Mouse (Mus musculus) Muller cell, postnatal 12 days (primary cell): ENCODE measurements at regions not wholly inside any gene's neighbourhood (a gene's known extent, or its start where the extent isn't known, plus 50 kb on each side); places are given as distances from the start of the nearest gene placed in this dataset.
"Not testable (repeated sequence)": the region's sequence is repeated elsewhere in the genome, so short reads cannot be mapped to it uniquely, and the experiment has no call there.

Experiments used
- DNase-seq: peaks from one replicate; pipeline ENCODE4 v3.0.0-alpha.2; 2015; ENCODE audit errors: inconsistent ontology term

GRCm38 (mm10) chr3:7079073-7079472 is 458.8 kb upstream of the 1700008P02Rik start:
- no peak for DNase-seq

DNA sequence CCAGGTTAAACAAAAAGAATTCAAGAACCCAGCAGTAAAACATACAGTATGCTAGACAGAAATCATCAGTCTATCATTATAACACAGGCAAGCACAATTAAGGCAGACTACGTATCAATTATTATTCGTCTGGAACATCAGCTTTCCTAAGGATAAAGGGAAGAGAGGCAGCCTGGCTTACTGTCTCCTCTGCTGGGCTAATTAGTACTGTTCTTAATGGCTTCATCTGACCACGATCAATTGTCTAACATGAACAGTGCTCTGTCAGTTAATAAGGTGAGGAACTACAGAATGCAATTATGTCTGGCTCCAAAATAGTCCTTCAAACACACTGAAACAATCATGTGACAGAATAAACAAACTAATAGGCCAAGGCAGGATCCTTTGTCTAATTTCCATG is 456.6 kb upstream of the 1700008P02Rik start:
- DNase-seq, result no peak

GRCm38 (mm10) chr3:7074488-7074887 is 454.2 kb upstream of the 1700008P02Rik start:
- DNase-seq, result peak; percentile 15

DNA sequence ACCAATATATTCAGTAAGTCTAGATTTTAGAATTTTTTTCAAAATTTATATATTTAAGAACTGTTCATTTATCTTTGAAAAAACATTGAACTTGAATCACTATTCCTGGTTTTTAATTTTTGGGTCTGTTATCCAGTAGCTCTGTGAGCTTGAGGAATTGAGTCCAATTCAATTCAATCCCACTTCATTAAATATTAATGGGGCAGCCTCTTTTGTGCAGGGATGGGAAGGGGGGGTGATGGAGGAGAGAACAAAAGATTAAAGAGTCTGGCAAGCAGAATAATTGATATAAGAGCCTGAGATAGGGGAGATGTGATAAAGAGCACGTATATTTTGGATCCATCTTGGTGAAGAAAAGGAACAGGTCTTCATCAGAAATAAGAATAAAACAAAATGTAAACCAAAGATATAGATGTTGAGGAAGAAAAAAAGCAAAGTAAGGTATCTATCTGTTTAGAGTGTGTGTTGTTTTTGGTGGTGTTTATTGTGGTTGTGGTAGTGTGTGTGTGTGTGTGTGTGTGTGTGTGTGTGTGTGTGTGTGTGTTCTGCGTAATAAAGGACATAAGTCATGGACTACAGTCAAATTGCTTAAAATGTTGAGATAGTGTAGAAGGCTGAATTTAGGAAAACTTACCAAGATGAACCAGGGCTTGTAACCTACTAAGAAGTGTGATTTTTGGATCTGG is 421.3 kb upstream of the 1700008P02Rik start:
- DNase-seq, result no peak

GRCm38 (mm10) chr3:7035833-7036232 is 415.6 kb upstream of the 1700008P02Rik start:
- DNase-seq, result no peak

DNA sequence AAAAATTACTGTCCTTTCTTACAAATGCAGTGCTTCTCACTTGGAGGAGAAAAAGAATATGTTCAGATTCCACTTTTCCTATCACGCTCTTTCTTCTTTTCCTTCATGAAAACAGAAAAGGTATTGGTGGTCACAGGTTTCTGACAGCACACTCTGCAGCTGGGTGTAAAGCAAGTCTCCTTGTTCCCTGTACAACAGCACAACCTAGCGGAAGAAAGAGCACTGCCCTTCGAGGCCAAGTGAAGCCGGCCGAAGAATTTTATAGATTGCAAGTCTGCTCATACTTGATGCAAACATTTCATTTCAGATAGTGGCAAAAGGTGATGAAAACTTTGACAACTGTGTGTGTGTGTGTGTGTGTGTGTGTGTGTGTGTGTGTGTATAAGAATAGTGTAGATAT is 407.6 kb upstream of the 1700008P02Rik start:
- peak; percentile 8 for DNase-seq

DNA sequence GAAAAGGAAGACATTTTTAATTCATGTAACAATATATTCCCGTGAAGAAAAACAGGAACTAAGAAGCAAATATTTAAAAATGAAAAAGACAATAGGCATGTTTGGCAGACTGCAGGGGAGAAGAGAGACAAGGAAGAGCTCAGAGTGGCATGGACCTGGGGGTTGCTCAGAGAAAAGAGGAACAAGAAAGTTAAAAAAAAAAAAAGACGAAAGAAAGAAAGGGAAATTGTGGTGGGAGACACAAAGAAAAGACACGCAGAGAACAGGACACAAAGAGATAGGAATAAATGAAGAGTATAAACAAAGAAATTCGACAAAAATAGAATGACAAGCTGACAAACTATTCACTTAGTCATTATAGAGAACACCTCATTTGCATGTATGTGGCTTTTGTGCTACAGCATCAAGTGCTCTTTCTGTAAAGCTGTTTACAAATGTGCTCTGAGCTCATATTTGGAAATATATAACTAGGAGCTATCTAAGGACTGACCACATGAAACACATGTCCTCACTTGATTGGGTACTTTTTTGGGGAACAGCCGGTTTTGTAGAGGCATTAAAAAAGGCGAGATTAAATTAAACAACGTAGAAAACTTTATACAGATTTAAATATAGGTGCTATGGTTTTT is 394.2 kb upstream of the 1700008P02Rik start:
- DNase-seq, result no peak

DNA sequence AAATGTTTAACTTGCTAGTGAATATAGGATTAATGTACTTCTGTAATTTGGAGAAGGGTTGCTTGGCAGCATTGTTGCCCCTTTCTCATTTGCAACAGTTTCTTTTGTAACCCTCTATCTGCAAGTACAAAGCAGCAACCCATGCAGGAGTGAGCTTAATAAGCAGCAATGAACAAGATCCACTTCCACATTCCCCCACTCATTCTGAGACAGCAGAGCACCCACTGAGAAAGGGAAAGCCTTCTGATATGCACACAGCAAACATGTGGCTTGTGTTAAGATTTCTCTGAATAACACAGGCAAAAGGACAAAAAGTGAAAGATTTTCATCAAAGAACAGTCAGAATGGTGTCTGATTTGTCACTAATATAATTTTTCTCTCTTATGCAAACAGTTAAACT is 393.3 kb upstream of the 1700008P02Rik start:
- no peak for DNase-seq

GRCm38 (mm10) chr3:7010294-7011087 is 390.2 kb upstream of the 1700008P02Rik start:
- peak; percentile 60 for DNase-seq

- DNase-seq, result no peak
Observed at GRCm38 (mm10) chr3:7008671-7009217, 388.5 kb upstream of the 1700008P02Rik start.

DNA sequence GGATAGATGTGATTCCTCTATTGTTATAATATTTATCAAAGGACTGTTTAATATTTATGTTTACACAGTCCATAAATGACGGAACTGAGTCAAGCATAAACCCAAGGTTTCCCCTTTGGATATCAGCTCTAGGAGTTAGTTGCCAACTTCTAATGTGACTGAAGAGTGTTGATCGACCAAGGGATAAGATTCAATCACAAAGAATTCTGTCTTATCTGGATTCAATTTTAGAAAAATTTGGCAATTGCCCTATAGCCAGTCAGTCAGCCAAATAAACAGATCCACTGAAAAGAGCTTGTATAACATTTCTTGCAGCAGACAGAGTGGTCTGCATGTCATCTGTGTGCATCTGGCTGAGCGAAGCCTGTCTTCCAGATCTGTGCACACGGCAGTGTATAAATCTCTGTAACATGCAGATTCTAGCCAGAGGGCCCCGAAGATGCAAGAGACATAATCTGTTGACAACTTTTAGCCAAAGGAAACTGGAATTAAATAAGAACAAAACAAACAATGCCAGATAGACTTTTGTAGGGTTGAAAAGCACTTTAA is 387.6 kb upstream of the 1700008P02Rik start:
- DNase-seq, result no peak

DNA sequence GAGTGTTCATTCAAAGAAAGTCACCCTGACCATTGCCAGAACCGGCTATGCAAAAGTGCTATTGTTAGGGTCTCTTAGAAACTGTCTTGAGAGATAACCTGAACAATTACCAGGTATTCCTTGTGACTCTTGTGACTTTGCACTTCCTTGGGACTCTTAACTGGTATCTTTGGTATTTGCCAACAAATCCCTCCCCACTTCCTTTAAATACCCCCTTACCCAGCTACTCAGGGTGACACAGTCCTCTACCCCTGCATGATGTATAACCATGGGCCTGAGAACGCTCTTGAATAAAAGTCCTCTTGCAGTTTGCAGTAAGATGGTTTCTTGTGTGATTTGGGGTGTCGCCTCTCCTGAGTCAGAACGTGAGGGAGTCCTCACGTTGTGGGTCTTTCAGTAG is 371.5 kb upstream of the 1700008P02Rik start:
- not testable (repeated sequence) for DNase-seq

- no peak for DNase-seq
Observed at GRCm38 (mm10) chr3:6984918-6985317, 364.7 kb upstream of the 1700008P02Rik start.

DNA sequence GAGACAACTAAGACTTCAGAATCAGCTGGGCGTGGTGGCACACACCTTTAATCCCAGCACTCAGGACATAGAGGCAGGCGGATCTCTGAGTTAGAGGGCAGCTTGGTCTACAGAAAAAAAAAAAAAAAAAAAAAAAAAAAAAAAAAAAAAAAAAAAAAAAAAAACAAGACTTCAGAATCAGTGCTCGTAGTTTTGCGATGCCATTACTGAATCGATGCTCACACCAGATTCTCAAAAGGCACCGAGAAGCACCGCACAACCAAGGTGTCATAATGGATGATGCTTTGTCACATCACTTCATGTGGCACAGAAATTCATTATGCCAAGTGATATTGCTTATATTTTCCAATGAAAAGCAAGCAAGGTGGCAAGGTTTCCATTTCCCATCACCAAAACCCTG is 337.4 kb upstream of the 1700008P02Rik start:
- DNase-seq, result no peak

DNA sequence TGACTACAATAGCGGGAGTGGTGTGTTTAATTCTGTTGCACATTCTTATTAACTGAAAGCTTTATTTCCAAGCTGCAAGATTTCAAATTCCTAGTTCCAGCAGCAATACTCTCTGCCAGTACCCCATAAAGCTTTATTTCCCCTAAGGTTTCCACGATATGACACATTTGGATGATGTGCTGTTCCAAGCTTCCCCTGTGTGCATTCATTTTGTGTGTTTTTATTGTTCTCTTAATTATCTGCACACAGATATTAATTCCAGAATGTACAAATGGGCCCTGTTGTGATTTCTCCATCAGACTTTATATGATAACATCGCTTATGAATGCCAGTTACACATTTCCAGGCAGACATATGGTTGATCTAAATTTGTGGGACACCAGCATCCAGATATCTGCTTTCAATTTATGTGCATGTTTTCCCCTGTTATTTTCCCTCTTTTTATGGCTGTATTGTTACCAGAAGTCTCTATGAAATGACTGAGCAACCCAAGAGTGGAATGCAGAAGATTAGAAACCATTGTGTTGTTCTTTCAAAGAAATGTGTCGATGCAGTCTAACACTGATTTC is 312.4 kb upstream of the 1700008P02Rik start:
- no peak for DNase-seq

GRCm38 (mm10) chr3:6926737-6927136 is 306.5 kb upstream of the 1700008P02Rik start:
- no peak for DNase-seq

- not testable (repeated sequence) for DNase-seq
Observed at GRCm38 (mm10) chr3:6922647-6923046, 302.4 kb upstream of the 1700008P02Rik start.

GRCm38 (mm10) chr3:6920253-6920652 is 300.0 kb upstream of the 1700008P02Rik start:
- DNase-seq, result no peak

DNA sequence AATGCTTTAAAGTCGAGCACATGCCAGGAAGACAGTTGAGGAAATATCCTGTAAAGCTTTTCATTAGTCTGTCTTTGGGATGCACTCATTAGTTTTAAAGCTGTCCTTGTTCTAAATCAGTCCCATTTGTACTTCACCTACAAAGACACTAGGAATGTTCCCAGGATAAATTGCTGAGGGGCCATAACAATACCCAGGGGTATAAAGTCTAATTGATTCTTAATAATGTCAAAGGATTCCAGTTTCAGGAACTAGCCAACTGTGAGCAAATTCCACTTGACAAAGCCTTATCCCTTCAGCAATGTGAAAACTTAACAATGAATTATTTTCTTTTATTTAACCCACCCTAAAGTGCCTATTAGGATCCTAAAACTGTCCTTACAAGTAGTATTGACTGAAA is 267.7 kb upstream of the 1700008P02Rik start:
- peak; percentile 45 for DNase-seq

DNA sequence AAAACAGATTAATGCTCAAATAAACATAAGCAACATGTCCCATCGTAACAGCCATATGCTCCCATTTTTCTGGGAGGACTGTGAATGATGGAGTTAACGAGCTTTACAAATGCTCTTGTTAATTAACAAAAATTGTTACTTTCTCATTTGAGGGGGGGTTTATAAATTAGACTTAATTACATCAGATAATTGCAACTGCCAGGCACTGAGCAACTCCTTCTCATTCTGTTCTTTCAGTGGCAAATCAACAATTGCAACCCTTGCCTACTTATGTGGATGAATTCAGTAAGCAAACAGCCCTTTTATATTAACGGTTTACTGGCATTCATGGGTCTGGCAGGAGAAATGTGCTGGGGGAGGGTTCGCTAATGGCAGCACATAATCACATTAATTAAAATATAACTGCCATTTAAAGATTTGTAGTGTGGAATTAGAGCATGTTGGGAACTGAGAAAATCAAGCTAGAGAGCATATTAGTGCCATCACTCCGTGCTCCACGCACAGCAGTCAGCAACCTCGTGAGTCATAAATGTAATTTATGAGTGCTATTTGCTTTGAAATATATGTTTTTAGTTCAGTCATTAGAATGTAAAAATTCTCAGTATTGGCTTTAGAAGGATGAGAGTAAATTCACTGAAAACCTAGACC is 266.9 kb upstream of the 1700008P02Rik start:
- DNase-seq, result peak; percentile 75
